Mouse (Mus musculus): ENCODE measurements around the gene Thap8.

DNA sequence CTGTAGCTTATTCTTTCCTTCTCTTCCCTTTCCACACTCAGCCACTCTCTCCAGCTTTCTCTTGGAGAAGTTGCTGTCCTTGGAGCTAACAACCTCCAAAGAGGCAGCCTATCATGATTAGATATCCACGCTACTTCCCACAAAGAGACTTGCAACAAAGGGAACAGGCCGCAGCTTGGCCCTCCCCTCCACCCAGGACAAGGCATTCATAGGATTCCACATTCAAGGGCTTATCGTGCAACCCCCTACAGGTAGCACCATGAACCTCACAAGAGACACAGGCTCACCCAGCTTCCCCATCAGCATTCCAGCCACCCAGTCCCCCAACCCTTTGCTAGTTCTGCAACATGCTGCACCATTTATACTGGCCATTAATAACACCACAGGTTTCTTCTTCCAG, 13.1 kb upstream of the Thap8 start:
- TF ChIP-seq POLR2A (IDR thresholded peaks at IDR 0.05; ENCODE audit: control insufficient read depth, low read depth, low read length) = no peak
- TF ChIP-seq CTCF (IDR thresholded peaks at IDR 0.05; ENCODE audit: control insufficient read depth, insufficient read depth, insufficient replicate concordance, low read depth, low read length) = no peak
